Comparison of ENCODE assay signal across 11 mouse cellular contexts in genomic region chr15:82188481-82189240, GRCm38 (mm10). TPM values are rescaled to one million over a fixed set of nuclear protein-coding genes. Genes with fewer than 3 reads are reported as not detected.
DNase-seq lines count a peak whose midpoint lies in the region; ATAC-seq and TF ChIP-seq lines count a peak whose summit lies in the region.
"Had no signal": no experiment of that assay in that cellular context is flagged by ENCODE, and none has a peak within 500 bp of the region (broad histone marks: within the 10 kb centered on the region; RNA-seq: fewer than 3 reads in every experiment).

No protein-coding gene starts in this region.

- peak; percentile 57 for DNase-seq in adrenal gland, postnatal 14 days
- no peak for DNase-seq in adrenal gland, postnatal 4 days (ENCODE audit: low spot score in 2 of 2)
- DNase-seq in lung, embryonic 14.5 days = peak; percentile 73
- no peak for DNase-seq in lung, adult 18-20 months
- DNase-seq in c-Kit-negative CD71-positive TER-119-positive erythroid progenitor cells, embryonic 14.5 days (ENCODE audit: low read depth, low spot score) = peak; percentile 59
- DNase-seq in liver, embryonic 14.5 days (ENCODE audit: low read depth in 3 of 3, low spot score in 3 of 3) = peak in 1 of 3 experiments; percentile 67
- DNase-seq in thymus, postnatal 25 days = peak; percentile 65
- no peak for DNase-seq in frontal cortex, postnatal 14 days (ENCODE audit: low spot score in 2 of 2)

- peaks cover 97% of the 10 kb centered on the region for H3K36me3 ChIP-seq in lung, embryonic 14.5 days (ENCODE audit: insufficient read depth)
- peaks cover 52% of the 10 kb centered on the region for H3K36me3 ChIP-seq in liver, embryonic 14.5 days (replicated peaks; ENCODE audit: control insufficient read depth, insufficient read depth, low read depth)

- no peak for ATAC-seq in lung, embryonic 14.5 days (ENCODE audit: insufficient read depth)
- ATAC-seq in liver, embryonic 14.5 days (ENCODE audit: insufficient read depth) = no peak
- ATAC-seq: Patski had no signal

- H3K27me3 ChIP-seq in lung, embryonic 14.5 days (ENCODE audit: insufficient read depth, low read length) = no peaks in the 10 kb centered on the region
- H3K27me3 ChIP-seq in liver, embryonic 14.5 days (ENCODE audit: control insufficient read depth, insufficient read depth, low read length) = no peaks in the 10 kb centered on the region
- H3K27me3 ChIP-seq: Patski had no signal

- no peak overlapping the region for H3K9ac ChIP-seq in lung, embryonic 14.5 days
- no peak overlapping the region for H3K9ac ChIP-seq in liver, embryonic 14.5 days (replicated peaks)

- H3K4me1 ChIP-seq in lung, embryonic 14.5 days (ENCODE audit: insufficient read depth) = no peaks in the 10 kb centered on the region
- H3K4me1 ChIP-seq in liver, embryonic 14.5 days (replicated peaks; ENCODE audit: control insufficient read depth in 2 of 2, insufficient read depth in 2 of 2, low read length in 1 of 2) = peaks cover 41 to 43% of the 10 kb centered on the region in 2 experiments

- no peak overlapping the region for H3K4me3 ChIP-seq in lung, embryonic 14.5 days (ENCODE audit: low read depth, low read length)
- no peak overlapping the region for H3K4me3 ChIP-seq in liver, embryonic 14.5 days (ENCODE audit: insufficient read depth in 1 of 2, low read depth in 2 of 2, low read length in 2 of 2)
- H3K4me3 ChIP-seq: erythroblast, embryonic 14.5 days had no signal

- no peak overlapping the region for H3K27ac ChIP-seq in lung, embryonic 14.5 days (ENCODE audit: low read depth)
- peak overlapping the region; percentile 88; the same call in 1 of the 2 replicates for H3K27ac ChIP-seq in liver, embryonic 14.5 days
- H3K27ac ChIP-seq: macrophage had no signal

- no peak overlapping the region for H3K4me2 ChIP-seq in lung, embryonic 14.5 days
- no peak overlapping the region for H3K4me2 ChIP-seq in liver, embryonic 14.5 days (ENCODE audit: low read depth)

- no peak for TF ChIP-seq EP300 in liver, embryonic 14.5 days (IDR thresholded peaks at IDR 0.05; ENCODE audit: low read depth)

- peak; percentile 64 for TF ChIP-seq CTCF in lung, embryonic 14.5 days (IDR thresholded peaks at IDR 0.05; ENCODE audit: low read depth)
- TF ChIP-seq CTCF in liver, embryonic 14.5 days (IDR thresholded peaks at IDR 0.05; ENCODE audit: low read depth) = peak; percentile 71

- WGBS in lung, embryonic 14.5 days = 96% methylated on average over 10 of the region's 10 CpGs
- 91% methylated on average over 10 of the region's 10 CpGs for WGBS in liver, embryonic 14.5 days (ENCODE audit: insufficient replicate concordance)

- H3K9me3 ChIP-seq in lung, embryonic 14.5 days (ENCODE audit: low read depth, low read length) = no peaks in the 10 kb centered on the region
- H3K9me3 ChIP-seq in liver, embryonic 14.5 days (ENCODE audit: control insufficient read depth, low read length) = no peaks in the 10 kb centered on the region

RNA-seq across cellular contexts. Expression of gene Shisa8, which starts 24.0 kb away (rescaled TPM):
- total RNA-seq in adrenal gland, postnatal 14 days (2021) = 0.44 and 1.1 TPM in 2 replicates
- total RNA-seq in adrenal gland, postnatal 4 days (2021) = under 1 TPM; 0.70 to 0.79 TPM
- 0.20 and 0.45 TPM in 2 replicates for polyA plus RNA-seq in lung, embryonic 14.5 days (2014; fragmentation: Nextera tagmentation; extraction: Ambion mirVana)
- 0.15 and 0.19 TPM in 2 replicates for polyA plus RNA-seq in liver, embryonic 14.5 days (2012; rRNA removed)
- polyA plus RNA-seq in liver, embryonic 14.5 days (2014; fragmentation: Nextera tagmentation; extraction: Ambion mirVana) = 0.05 and 0.09 TPM in 2 replicates
- polyA plus RNA-seq: macrophage had no signal

RNA-seq across cellular contexts. Expression of gene Tnfrsf13c, which starts 35.5 kb away (rescaled TPM):
- total RNA-seq in adrenal gland, postnatal 14 days (2021) = 1.0 and 6.8 TPM in 2 replicates
- total RNA-seq in adrenal gland, postnatal 4 days (2021) = 1 to 10 TPM in 1 of 2 experiments, under 1 TPM in 1; 0.65 to 1.5 TPM
- polyA plus RNA-seq in lung, embryonic 14.5 days (2014; fragmentation: Nextera tagmentation; extraction: Ambion mirVana) = 0.22 TPM in 1 of 2 replicates, not detected in the other
- polyA plus RNA-seq in liver, embryonic 14.5 days (2012; rRNA removed) = 0.54 and 0.66 TPM in 2 replicates
- polyA plus RNA-seq in liver, embryonic 14.5 days (2014; fragmentation: Nextera tagmentation; extraction: Ambion mirVana) = 0.14 and 0.58 TPM in 2 replicates

RNA-seq across cellular contexts. Expression of gene Srebf2, which starts 41.7 kb away (rescaled TPM):
- 46.9 and 49.2 TPM in 2 replicates for total RNA-seq in adrenal gland, postnatal 14 days (2021)
- total RNA-seq in adrenal gland, postnatal 4 days (2021) = 10 to 100 TPM; 54.6 to 71.7 TPM
- polyA plus RNA-seq in lung, embryonic 14.5 days (2014; fragmentation: Nextera tagmentation; extraction: Ambion mirVana) = 107 and 114 TPM in 2 replicates
- 29.3 and 37.1 TPM in 2 replicates for polyA plus RNA-seq in liver, embryonic 14.5 days (2012; rRNA removed)
- polyA plus RNA-seq in liver, embryonic 14.5 days (2014; fragmentation: Nextera tagmentation; extraction: Ambion mirVana) = 30.8 and 35.2 TPM in 2 replicates

RNA-seq across cellular contexts. Expression of gene Cenpm, which starts 55.9 kb away (rescaled TPM):
- 10.9 and 12.2 TPM in 2 replicates for total RNA-seq in adrenal gland, postnatal 14 days (2021)
- total RNA-seq in adrenal gland, postnatal 4 days (2021) = 10 to 100 TPM; 12.8 to 16.8 TPM
- 86.9 and 88.1 TPM in 2 replicates for polyA plus RNA-seq in lung, embryonic 14.5 days (2014; fragmentation: Nextera tagmentation; extraction: Ambion mirVana)
- polyA plus RNA-seq in liver, embryonic 14.5 days (2012; rRNA removed) = 19.1 and 21.6 TPM in 2 replicates
- polyA plus RNA-seq in liver, embryonic 14.5 days (2014; fragmentation: Nextera tagmentation; extraction: Ambion mirVana) = 42.1 and 45.1 TPM in 2 replicates

Comparison
In these comparisons a context has a peak if more than half of its experiments do, and no peak if none do; other contexts are left out.
1. DNase-seq: peak in adrenal gland, postnatal 14 days (single experiment), lung, embryonic 14.5 days (single experiment), c-Kit-negative CD71-positive TER-119-positive erythroid progenitor cells, embryonic 14.5 days (single experiment) and thymus, postnatal 25 days (single experiment); none in adrenal gland, postnatal 4 days (0 of 2), lung, adult 18-20 months (0 of 2) and frontal cortex, postnatal 14 days (0 of 2).